ENCODE assay signal across 1 mouse cellular context in the genomic region with DNA sequence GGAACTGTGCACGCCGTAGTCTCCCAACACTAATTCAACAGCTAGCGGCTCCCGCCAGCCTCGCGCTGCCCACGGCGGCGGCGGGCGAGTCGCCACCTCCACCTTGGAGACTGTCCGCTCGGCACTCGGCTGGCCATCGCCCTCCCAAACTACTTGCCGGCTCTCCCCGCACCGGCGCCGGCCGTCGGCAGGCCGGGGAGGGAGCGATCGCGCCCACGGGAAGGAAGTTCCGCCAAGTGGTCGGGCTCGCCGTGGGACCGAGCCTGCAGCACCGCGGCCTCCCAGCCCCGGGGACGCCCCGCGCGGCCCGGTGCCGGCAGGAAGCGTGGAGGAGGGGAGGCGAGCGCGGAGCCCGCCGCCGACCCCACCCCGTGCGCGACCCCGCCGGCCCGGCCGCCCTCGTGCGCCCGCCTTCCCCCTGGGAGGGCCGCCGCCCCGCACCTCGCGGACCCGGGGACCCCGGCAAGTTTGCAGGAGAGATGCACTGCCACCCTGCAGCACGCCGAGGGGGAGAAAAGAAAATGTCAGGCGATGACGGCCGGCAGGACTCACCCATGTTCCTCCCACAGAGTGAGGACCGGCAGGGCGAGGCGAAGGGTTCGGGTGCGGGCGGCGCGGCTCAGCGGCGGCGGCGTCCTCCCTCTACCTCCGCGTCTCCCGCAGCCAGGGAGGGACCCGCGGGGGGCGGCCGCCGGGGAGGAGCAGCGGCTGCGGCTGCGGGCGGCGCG.
TF ChIP-seq lines count a peak whose summit lies in the region.

A gene (minus strand): TSS at position 718 of the 728 bp plus-strand sequence.

TF ChIP-seq in CH12.LX, 34 proteins besides CTCF, POLR2A, EP300 and RAD21 (continued from another document):
- peak; percentile 50; the same call in 1 of the 2 replicates for TF ChIP-seq ZMIZ1 (IDR thresholded peaks at IDR 0.05; ENCODE audit: low read depth, low read length)
- no peak for TF ChIP-seq TBP (conservative IDR thresholded peaks at IDR 0.05; ENCODE audit: low read depth, low read length)
- no peak for TF ChIP-seq JUND (conservative IDR thresholded peaks at IDR 0.05; ENCODE audit: low read depth, low read length)
- no peak for TF ChIP-seq GABPA (IDR thresholded peaks at IDR 0.05; ENCODE audit: insufficient replicate concordance, low read depth, low read length)
- no peak; the same call in 1 of the 2 replicates for TF ChIP-seq NELFE (IDR thresholded peaks at IDR 0.05; ENCODE audit: low read depth, low read length)
- no peak for TF ChIP-seq USF1 (IDR thresholded peaks at IDR 0.05; ENCODE audit: low read depth, low read length)
- TF ChIP-seq ELF1 (IDR thresholded peaks at IDR 0.05; ENCODE audit: low read depth, low read length): no peak
- no peak for TF ChIP-seq ZNF384 (IDR thresholded peaks at IDR 0.05; ENCODE audit: low read depth, low read length)
- peak; percentile 9; the same call in 1 of the 2 replicates for TF ChIP-seq CHD1 (IDR thresholded peaks at IDR 0.05; ENCODE audit: low read depth, low read length)
- TF ChIP-seq ZC3H11A (IDR thresholded peaks at IDR 0.05; ENCODE audit: low read depth, low read length): no peak
- no peak for TF ChIP-seq JUN (IDR thresholded peaks at IDR 0.05; ENCODE audit: insufficient read depth, low read depth, low read length)
- TF ChIP-seq ETS1 (conservative IDR thresholded peaks at IDR 0.05; ENCODE audit: low read depth, low read length): no peak
- no peak for TF ChIP-seq MAFK (IDR thresholded peaks at IDR 0.05; ENCODE audit: insufficient replicate concordance, low read length)
- TF ChIP-seq MAZ (IDR thresholded peaks at IDR 0.05; ENCODE audit: low read depth, low read length): 0 out of 2 replicates have a peak, but pooled peaks have one; percentile 14
- TF ChIP-seq POLR2AphosphoS2 (IDR thresholded peaks at IDR 0.05; ENCODE audit: low read depth, low read length): no peak
- no peak for TF ChIP-seq RCOR1 (conservative IDR thresholded peaks at IDR 0.05; ENCODE audit: low read depth, low read length)
- TF ChIP-seq MAX (IDR thresholded peaks at IDR 0.05; ENCODE audit: low read length): no peak
- no peak for TF ChIP-seq CHD2 (IDR thresholded peaks at IDR 0.05; ENCODE audit: low read length)
- TF ChIP-seq E2F4 (IDR thresholded peaks at IDR 0.05; ENCODE audit: insufficient replicate concordance, low read depth, low read length): no peak
- TF ChIP-seq BHLHE40 (IDR thresholded peaks at IDR 0.05; ENCODE audit: low read depth, low read length): 0 out of 2 replicates have a peak, but pooled peaks have one; percentile 14
- 0 out of 2 replicates have a peak, but pooled peaks have one; percentile 6 for TF ChIP-seq NRF1 (IDR thresholded peaks at IDR 0.05; ENCODE audit: low read depth, low read length)
- peak; percentile 71 for TF ChIP-seq MXI1 (IDR thresholded peaks at IDR 0.05; ENCODE audit: low read depth, low read length)
- TF ChIP-seq KAT2A (IDR thresholded peaks at IDR 0.05; ENCODE audit: insufficient replicate concordance, low read length): no peak
- TF ChIP-seq TCF12 (IDR thresholded peaks at IDR 0.05; ENCODE audit: low read depth, low read length): no peak
- TF ChIP-seq SMC3 (IDR thresholded peaks at IDR 0.05; ENCODE audit: low read depth, low read length): no peak
- no peak for TF ChIP-seq ZKSCAN1 (IDR thresholded peaks at IDR 0.05; ENCODE audit: borderline replicate concordance, low read depth, low read length)
- peak; percentile 40; the same call in 1 of the 2 replicates for TF ChIP-seq SIN3A (IDR thresholded peaks at IDR 0.05; ENCODE audit: low read length)
- no peak for TF ChIP-seq PAX5 (IDR thresholded peaks at IDR 0.05; ENCODE audit: low read length)
- no peak for TF ChIP-seq USF2 (conservative IDR thresholded peaks at IDR 0.05; ENCODE audit: low read depth, low read length)
- no peak for TF ChIP-seq IRF4 (IDR thresholded peaks at IDR 0.05; ENCODE audit: low read depth, low read length)
- peak; percentile 93 for TF ChIP-seq UBTF (IDR thresholded peaks at IDR 0.05; ENCODE audit: low read depth, low read length)
